Mouse (Mus musculus) telencephalon, adult 2 months (tissue): ENCODE measurements around the gene Sumf1.

ENCODE experiments used
- DNase-seq: peaks from one replicate; pipeline ENCODE4 v3.0.0-alpha.2; 2011; ENCODE audit warnings: low read depth, low spot score

The Sumf1 gene

GRCm38 (mm10) chr6:108092646-108093045, 92.7 kb downstream of the Sumf1 start:
- DNase-seq, result no peak

- DNase-seq, result no peak
Measured at GRCm38 (mm10) chr6:108091296-108091695, 94.1 kb downstream of the Sumf1 start.

- DNase-seq, result no peak
Measured at GRCm38 (mm10) chr6:108075857-108076256, 109.5 kb downstream of the Sumf1 start.

GRCm38 (mm10) chr6:108074624-108075023, 110.8 kb downstream of the Sumf1 start:
- peak; percentile 73 for DNase-seq

- no peak for DNase-seq
Measured at GRCm38 (mm10) chr6:108073931-108074330, 111.5 kb downstream of the Sumf1 start.

- peak; percentile 85 for DNase-seq
Measured at GRCm38 (mm10) chr6:108073071-108073470, 112.3 kb downstream of the Sumf1 start.

GRCm38 (mm10) chr6:108070947-108071346, 114.4 kb downstream of the Sumf1 start:
- DNase-seq, result no peak

GRCm38 (mm10) chr6:108065583-108065982, 119.8 kb downstream of the Sumf1 start:
- DNase-seq, result peak; percentile 88

- peak; percentile 97 for DNase-seq
Measured at GRCm38 (mm10) chr6:108064918-108065526, 120.4 kb downstream of the Sumf1 start, which contains the start of gene Setmar. Setmar (plus strand) TSS chr6:108065045.

- DNase-seq, result no peak
Measured at GRCm38 (mm10) chr6:108061121-108061520, 124.3 kb downstream of the Sumf1 start.

- peak; percentile 36 for DNase-seq
Measured at GRCm38 (mm10) chr6:108058066-108058465, 127.3 kb downstream of the Sumf1 start.

GRCm38 (mm10) chr6:108057353-108057752, 128.0 kb downstream of the Sumf1 start:
- peak; percentile 35 for DNase-seq
